Mouse (Mus musculus) C2C12 (cell line): ENCODE results near the gene Apaf1.

Experiments used
- CTCF ChIP-seq: IDR thresholded peaks from one replicate; pipeline ENCODE4 v1.5.1; 2011; ENCODE audit not compliant: control insufficient read depth, insufficient read depth, insufficient read length
- MAX ChIP-seq: IDR thresholded peaks from one replicate; pipeline ENCODE4 v1.6.1; 2011; ENCODE audit warnings: mild to moderate bottlenecking, control low read depth
- MYOD1 ChIP-seq: IDR thresholded peaks from one replicate; pipeline ENCODE4 v1.6.1; 2011; ENCODE audit warnings: low read depth; ENCODE audit not compliant: control insufficient read depth, insufficient read length

- TF ChIP-seq MAX (no peak), CTCF (no peak), MYOD1 (no peak)
Observed at GRCm38 (mm10) chr10:91001421-91001820, 81.1 kb downstream of the Apaf1 start.
